Mouse (Mus musculus) kidney, adult 2 months (tissue): ENCODE data around the gene Grk4. TPM values are rescaled to one million over a fixed set of nuclear protein-coding genes. Genes with fewer than 3 reads are reported as not detected.

Experiments
- DNase-seq: peaks from one replicate; pipeline ENCODE4 v3.0.0; 2021
- H3K27ac ChIP-seq: fragments of 200-500 bp; 2 replicates; pipeline ENCODE4 v1.5.1; 2012; ENCODE audit warnings: low read depth, low read length, control low read depth, inconsistent platforms; ENCODE audit not compliant: insufficient read depth
- H3K27me3 ChIP-seq: fragments of 200-500 bp; replicated peaks from 2 replicates; pipeline ENCODE4 v1.6.1; 2012; ENCODE audit warnings: mild to moderate bottlenecking, moderate library complexity, low read length, inconsistent platforms; ENCODE audit not compliant: control insufficient read depth, insufficient read depth
- H3K36me3 ChIP-seq: fragments of 200-500 bp; 2 replicates; pipeline ENCODE4 v1.6.1; 2012; ENCODE audit warnings: mild to moderate bottlenecking, moderate library complexity, low read length, inconsistent platforms; ENCODE audit not compliant: control insufficient read depth, insufficient read depth
- H3K4me1 ChIP-seq: fragments of 200-500 bp; 2 replicates; pipeline ENCODE4 v1.6.1; 2011; ENCODE audit warnings: low read length; ENCODE audit not compliant: control insufficient read depth, insufficient read depth
- H3K4me3 ChIP-seq: fragments of 200-500 bp; 2 replicates; pipeline ENCODE4 v1.5.1; 2011; ENCODE audit warnings: mild to moderate bottlenecking, low read depth, low read length, control low read depth; ENCODE audit not compliant: insufficient read depth
- CTCF ChIP-seq: fragments of 200-500 bp; conservative IDR thresholded peaks from 2 replicates; pipeline ENCODE4 v1.5.1; 2011; ENCODE audit warnings: low read depth, mild to moderate bottlenecking, control low read depth, low read length, moderate library complexity, mixed read lengths; ENCODE audit not compliant: insufficient read depth, insufficient read length
- POLR2A ChIP-seq: fragments of 200-500 bp; IDR thresholded peaks from one replicate; pipeline ENCODE4 v1.6.1; 2011; ENCODE audit warnings: low read depth, low read length, control low read depth
- WGBS: fragments of 180-500 bp; shearing (Covaris S2); methylation state at CpG from one replicate; pipeline ENCODE4 v1.1.7; 2018; 5-methylcytosine and 5-hydroxymethylcytosine counted together
- polyA plus RNA-seq: library from polyadenylated mRNA; depleted of rRNA; stranded (reverse); fragments of >200 nt; gene quantifications from 2 replicates; pipeline ENCODE4 v1.2.3, GENCODE M21; 2012; rRNA removed

Grk4 gene
- polyA plus RNA-seq, 1 experiment = 0.84 TPM

DNA sequence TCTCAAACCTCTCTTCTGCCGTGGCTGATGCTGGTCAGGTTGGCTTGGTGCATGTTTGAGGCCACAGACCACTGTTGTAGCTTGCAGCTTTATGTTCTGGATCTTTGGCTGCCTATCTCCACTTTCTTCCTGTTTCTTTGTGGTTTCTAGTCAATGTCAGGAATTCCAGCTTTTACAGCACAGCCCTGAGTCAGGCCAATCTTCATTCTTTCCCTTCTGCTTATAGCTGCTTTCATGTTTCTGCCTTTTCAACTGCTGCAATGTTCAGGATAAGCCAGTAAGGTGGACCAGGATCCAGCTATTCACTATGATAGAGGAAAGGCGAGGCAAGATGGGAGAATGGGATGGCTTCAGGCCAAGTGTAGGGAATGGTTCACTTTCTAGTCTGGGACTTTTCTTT is 131.0 kb downstream of the Grk4 start:
- Histone ChIP-seq H3K27ac (no peak overlapping the region), H3K4me1 (no peaks in the 10 kb centered on the region), H3K4me3 (no peak overlapping the region), H3K36me3 (no peaks in the 10 kb centered on the region; the same call in 1 of the 2 replicates), H3K27me3 (no peaks in the 10 kb centered on the region)
- TF ChIP-seq POLR2A (no peak), CTCF (no peak)
- WGBS = 74% methylated on average over 2 of the region's 2 CpGs
- no peak for DNase-seq

DNA sequence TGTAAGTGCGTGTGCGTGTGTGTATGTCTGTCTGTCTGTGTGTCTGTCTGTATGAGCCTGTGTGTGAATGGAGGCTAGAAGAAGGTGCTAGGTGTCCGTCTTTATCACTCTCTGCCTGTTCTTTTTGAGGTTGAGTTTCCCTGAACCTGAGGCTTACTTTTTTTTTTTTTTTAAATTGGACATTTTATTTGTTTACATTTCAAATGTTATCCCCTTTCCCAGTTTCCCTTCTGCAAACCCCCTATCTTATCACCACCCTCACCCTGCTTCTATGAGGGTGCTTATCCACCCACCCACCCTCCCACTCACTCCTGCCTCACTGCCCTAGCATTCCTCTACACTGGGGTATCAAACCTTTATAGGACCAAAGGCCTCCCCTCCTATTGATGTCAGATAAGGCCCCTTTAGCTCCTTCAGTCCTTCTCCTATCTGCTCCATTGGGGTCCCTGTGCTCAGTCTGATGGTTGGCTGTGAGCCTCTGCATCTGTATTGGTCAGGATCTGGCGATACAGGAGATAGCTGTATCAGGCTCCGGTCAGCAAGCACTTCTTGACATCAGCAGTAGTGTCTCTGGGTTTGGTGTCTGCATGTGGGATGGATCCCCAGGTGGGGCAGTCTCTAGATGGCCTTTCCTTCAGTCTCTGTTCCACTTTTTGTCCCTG is 140.2 kb downstream of the Grk4 start:
- Histone ChIP-seq H3K4me3 (no peak overlapping the region), H3K4me1 (no peaks in the 10 kb centered on the region), H3K27me3 (no peaks in the 10 kb centered on the region), H3K27ac (no peak overlapping the region), H3K36me3 (peaks cover 4% of the 10 kb centered on the region; the same call in 1 of the 2 replicates)
- TF ChIP-seq POLR2A = no peak
- no peak for TF ChIP-seq CTCF
- DNase-seq = no peak
- WGBS = 97% methylated on average over 5 of the region's 5 CpGs

Other genes starting within 250 kb of the Grk4 start
- 11.4 and 13.6 TPM in 2 replicates for gene Tnip2, start 146.4 kb upstream of the Grk4 start, polyA plus RNA-seq
- gene Sh3bp2, start 134.5 kb upstream of the Grk4 start, polyA plus RNA-seq = 8.1 and 8.6 TPM in 2 replicates
- 129 and 135 TPM in 2 replicates for gene Add1, start 86.7 kb upstream of the Grk4 start, polyA plus RNA-seq
- gene Mfsd10, start 23.2 kb upstream of the Grk4 start, polyA plus RNA-seq = 55.6 and 77.2 TPM in 2 replicates
- gene Nop14, start 231 bp upstream of the Grk4 start, polyA plus RNA-seq = 9.6 and 10.2 TPM in 2 replicates
- gene Htt, start 101.4 kb downstream of the Grk4 start, polyA plus RNA-seq = 11.4 and 13.1 TPM in 2 replicates
- gene Msantd1, start 247.6 kb downstream of the Grk4 start, polyA plus RNA-seq = 1.1 and 1.8 TPM in 2 replicates